Mouse (Mus musculus) embryo, embryonic 11.5 days (tissue): Measurements from ENCODE around the gene Stx17.
A peak's percentile ranks its signal among the peaks of the same experiment; 100 is the strongest.

ENCODE experiments used
- DNase-seq: peaks from one replicate; pipeline ENCODE4 v3.0.0-alpha.2; 2012; ENCODE audit warnings: low read depth, low spot score

The Stx17 gene

GRCm38 (mm10) chr4:48163851-48164250 lies 39.1 kb downstream of the Stx17 start:
- DNase-seq = no peak

- DNase-seq = no peak
These were observed 51.0 kb downstream of the Stx17 start for GRCm38 (mm10) chr4:48175666-48176065.

- DNase-seq = no peak
These were observed 56.2 kb downstream of the Stx17 start for GRCm38 (mm10) chr4:48180922-48181321.

- DNase-seq = no peak
These were observed 56.7 kb downstream of the Stx17 start for GRCm38 (mm10) chr4:48181366-48181765.

GRCm38 (mm10) chr4:48182115-48182806 lies 57.5 kb downstream of the Stx17 start:
- no peak for DNase-seq

GRCm38 (mm10) chr4:48197925-48198324 lies 73.2 kb downstream of the Stx17 start:
- no peak for DNase-seq

GRCm38 (mm10) chr4:48198447-48198846 lies 73.7 kb downstream of the Stx17 start:
- no peak for DNase-seq

GRCm38 (mm10) chr4:48203564-48203963 lies 78.8 kb downstream of the Stx17 start:
- no peak for DNase-seq

GRCm38 (mm10) chr4:48225173-48225572 lies 100.5 kb downstream of the Stx17 start:
- peak; percentile 30 for DNase-seq

GRCm38 (mm10) chr4:48225604-48226003 lies 100.9 kb downstream of the Stx17 start:
- no peak for DNase-seq

GRCm38 (mm10) chr4:48226800-48227199 lies 102.1 kb downstream of the Stx17 start:
- DNase-seq = no peak
